Mouse (Mus musculus) embryonic facial prominence, embryonic 13.5 days (tissue): ENCODE measurements at regions not wholly inside any gene's neighbourhood (a gene's known extent, or its start where the extent isn't known, plus 50 kb on each side); places are given as distances from the start of the nearest gene placed in this dataset.

Source experiments
- ATAC-seq: fragments of 200-750 bp; cut with Nextera tagmentation; 2 replicates; pipeline ENCODE4 v1.8.0; 2017; ENCODE audit warnings: low read depth; ENCODE audit not compliant: insufficient number of reproducible peaks, insufficient read depth, low FRiP score, low TSS enrichment
- H3K27ac ChIP-seq: fragments of 300-500 bp; sonication (generic); 2 replicates; pipeline ENCODE4 v1.5.1; 2015; ENCODE audit warnings: moderate library complexity, mild to moderate bottlenecking, inconsistent platforms
- H3K27me3 ChIP-seq: fragments of 300-500 bp; sonication (generic); 2 replicates; pipeline ENCODE4 v1.6.1; 2015; ENCODE audit warnings: mild to moderate bottlenecking, inconsistent platforms
- H3K36me3 ChIP-seq: fragments of 300-500 bp; sonication (generic); 2 replicates; pipeline ENCODE4 v1.6.1; 2015; ENCODE audit warnings: mild to moderate bottlenecking, inconsistent platforms
- H3K4me1 ChIP-seq: fragments of 300-500 bp; sonication (generic); 2 replicates; pipeline ENCODE4 v1.6.1; 2015; ENCODE audit warnings: inconsistent platforms
- H3K4me2 ChIP-seq: fragments of 300-500 bp; sonication (generic); 2 replicates; pipeline ENCODE4 v1.6.1; 2015; ENCODE audit warnings: moderate library complexity, mild to moderate bottlenecking, inconsistent platforms
- H3K4me3 ChIP-seq: fragments of 300-500 bp; sonication (generic); 2 replicates; pipeline ENCODE4 v1.5.1; 2015; ENCODE audit warnings: mild to moderate bottlenecking, inconsistent platforms
- H3K9ac ChIP-seq: fragments of 300-500 bp; sonication (generic); 2 replicates; pipeline ENCODE4 v1.6.1; 2015; ENCODE audit warnings: mild to moderate bottlenecking, inconsistent platforms
- H3K9me3 ChIP-seq: fragments of 300-500 bp; sonication (generic); 2 replicates; pipeline ENCODE4 v1.6.1; 2016; ENCODE audit warnings: inconsistent platforms
- WGBS: fragments of 180-500 bp; shearing (Covaris S2); methylation state at CpG from one replicate; pipeline ENCODE4 v1.1.7; 2015; ENCODE audit warnings: mixed read lengths; 5-methylcytosine and 5-hydroxymethylcytosine counted together

DNA sequence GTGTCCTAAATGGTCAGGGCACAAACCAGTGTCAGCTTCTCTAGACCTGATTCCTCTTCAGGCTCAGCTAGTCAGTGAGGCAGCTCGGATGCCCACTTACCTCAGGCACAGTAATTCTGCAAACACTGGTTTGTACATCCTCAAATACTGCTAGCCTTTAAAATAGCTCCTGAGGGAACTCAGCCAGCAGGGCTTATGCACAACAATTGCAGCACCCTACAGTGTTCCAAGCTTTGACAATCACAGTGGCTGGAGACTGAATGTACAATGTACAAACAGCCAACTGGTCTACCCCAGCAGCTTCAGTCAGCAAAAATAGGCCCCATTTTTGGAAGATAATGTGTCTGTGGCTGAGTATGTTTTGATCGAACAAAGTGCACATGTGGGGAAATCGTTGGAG lies 129.6 kb downstream of the Rap2a start:
- ATAC-seq: no peak
- Histone ChIP-seq H3K4me3 (no peak overlapping the region), H3K36me3 (no peaks in the 10 kb centered on the region), H3K9ac (no peak overlapping the region), H3K4me1 (no peaks in the 10 kb centered on the region), H3K27me3 (no peaks in the 10 kb centered on the region), H3K27ac (no peak overlapping the region), H3K4me2 (no peak overlapping the region), H3K9me3 (no peaks in the 10 kb centered on the region)
- WGBS: 92% methylated on average over 3 of the region's 3 CpGs

DNA sequence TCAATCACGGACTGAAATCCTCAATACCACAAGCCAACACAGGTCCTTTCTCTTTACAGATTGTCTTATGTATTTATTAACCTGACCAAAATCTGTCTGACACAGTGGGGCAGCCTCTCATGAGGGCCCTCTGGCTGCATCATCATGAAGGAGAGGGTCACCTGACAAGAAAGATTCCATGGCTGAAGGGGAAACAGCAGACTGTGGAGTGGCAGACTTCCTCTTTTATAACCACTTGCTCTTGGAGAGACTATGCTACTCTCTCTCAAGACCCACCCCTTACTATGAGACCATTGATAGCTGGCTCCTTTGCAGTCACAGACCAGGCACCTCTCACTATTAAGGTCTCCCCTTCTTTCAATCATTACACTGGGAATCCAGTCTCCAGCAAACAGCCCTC lies 133.1 kb downstream of the Rap2a start:
- WGBS: 83% methylated on average over 1 of the region's 1 CpGs
- Histone ChIP-seq H3K4me1 (no peaks in the 10 kb centered on the region), H3K36me3 (no peaks in the 10 kb centered on the region), H3K27me3 (no peaks in the 10 kb centered on the region), H3K4me2 (no peak overlapping the region), H3K27ac (no peak overlapping the region), H3K4me3 (no peak overlapping the region), H3K9ac (no peak overlapping the region), H3K9me3 (no peaks in the 10 kb centered on the region)
- ATAC-seq: no peak

DNA sequence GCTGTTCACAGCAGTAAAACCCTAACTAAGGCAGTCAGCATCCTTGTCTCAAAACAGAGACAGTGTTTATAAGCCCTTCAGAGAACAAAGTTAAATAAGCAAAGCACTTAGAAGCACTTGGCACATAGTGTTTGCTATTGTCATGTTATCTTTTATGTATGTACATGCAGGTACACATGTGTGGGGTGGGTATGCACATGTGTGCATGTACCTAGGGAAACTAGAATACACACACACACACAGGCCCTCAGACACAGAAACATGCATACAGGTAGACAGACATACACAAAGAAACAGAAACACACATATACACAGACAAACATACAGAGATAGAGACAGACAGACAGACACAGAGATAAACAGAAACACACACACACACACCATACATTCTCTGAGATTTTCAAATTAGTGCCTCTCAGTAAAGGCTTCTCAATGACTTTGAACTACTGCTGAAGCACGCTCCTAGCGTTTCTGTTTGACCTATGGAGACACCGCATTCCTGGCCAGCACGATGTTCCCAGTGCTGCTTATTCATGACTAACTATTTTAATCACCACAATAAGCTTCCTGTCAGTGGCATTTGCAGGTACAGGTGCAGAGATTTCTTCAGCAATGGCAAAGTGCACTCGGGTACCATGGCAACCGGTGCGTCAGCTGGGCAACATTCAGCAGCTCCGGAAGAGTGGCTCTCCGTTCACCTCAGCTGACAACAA lies 148.1 kb downstream of the Rap2a start:
- Histone ChIP-seq H3K9me3 (no peaks in the 10 kb centered on the region), H3K4me2 (no peak overlapping the region), H3K4me3 (no peak overlapping the region), H3K9ac (no peak overlapping the region), H3K27ac (no peak overlapping the region), H3K36me3 (no peaks in the 10 kb centered on the region), H3K27me3 (no peaks in the 10 kb centered on the region), H3K4me1 (no peaks in the 10 kb centered on the region)
- WGBS: 71% methylated on average over 9 of the region's 9 CpGs
- ATAC-seq: no peak

DNA sequence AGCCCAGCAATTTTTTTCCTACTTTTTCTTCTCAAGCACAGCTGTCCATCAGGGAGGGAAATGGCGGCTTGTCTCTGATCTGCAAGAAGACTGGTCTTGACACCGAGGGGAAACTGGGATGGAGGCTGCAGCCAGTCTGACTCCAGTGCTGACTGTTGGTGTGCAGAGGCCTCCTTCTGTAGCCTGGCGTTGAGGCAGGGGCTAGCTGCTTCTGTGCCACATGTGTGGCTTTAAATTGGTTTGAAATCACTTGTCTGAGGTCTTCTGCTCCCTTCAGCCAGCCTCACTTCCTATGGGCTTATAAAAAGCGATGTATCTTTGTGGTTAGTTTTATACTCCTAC lies 148.7 kb downstream of the Rap2a start:
- Histone ChIP-seq H3K9ac (no peak overlapping the region), H3K27me3 (no peaks in the 10 kb centered on the region), H3K4me1 (no peaks in the 10 kb centered on the region), H3K4me2 (no peak overlapping the region), H3K4me3 (no peak overlapping the region), H3K9me3 (no peaks in the 10 kb centered on the region), H3K36me3 (no peaks in the 10 kb centered on the region), H3K27ac (no peak overlapping the region)
- ATAC-seq: no peak
- WGBS: 77% methylated on average over 4 of the region's 4 CpGs

DNA sequence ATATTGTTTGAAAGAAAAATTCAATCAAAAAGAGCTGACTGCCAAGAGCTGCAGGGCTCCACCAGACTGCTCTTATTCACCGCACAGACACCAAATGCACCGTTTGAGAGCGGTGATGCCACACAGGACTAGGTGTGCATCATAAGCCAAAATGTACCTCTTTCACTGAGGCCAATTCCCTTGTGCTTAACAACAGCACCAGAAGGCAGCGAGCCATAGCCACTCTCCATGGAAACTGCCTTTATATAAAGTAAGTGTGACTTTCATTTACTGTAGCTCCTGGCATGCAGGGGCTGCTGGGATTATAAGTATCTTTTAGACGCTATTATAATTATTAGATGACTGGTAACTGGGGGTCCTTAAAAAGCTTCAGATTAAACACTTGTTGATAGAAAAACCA lies 154.5 kb downstream of the Rap2a start:
- H3K27ac ChIP-seq: no peak overlapping the region
- no peaks in the 10 kb centered on the region for H3K27me3 ChIP-seq
- H3K4me2 ChIP-seq: no peak overlapping the region
- H3K9me3 ChIP-seq: no peaks in the 10 kb centered on the region
- no peaks in the 10 kb centered on the region for H3K4me1 ChIP-seq
- 81% methylated on average over 5 of the region's 5 CpGs for WGBS
- no peak overlapping the region for H3K9ac ChIP-seq
- H3K4me3 ChIP-seq: no peak overlapping the region
- ATAC-seq: no peak
- H3K36me3 ChIP-seq: no peaks in the 10 kb centered on the region

DNA sequence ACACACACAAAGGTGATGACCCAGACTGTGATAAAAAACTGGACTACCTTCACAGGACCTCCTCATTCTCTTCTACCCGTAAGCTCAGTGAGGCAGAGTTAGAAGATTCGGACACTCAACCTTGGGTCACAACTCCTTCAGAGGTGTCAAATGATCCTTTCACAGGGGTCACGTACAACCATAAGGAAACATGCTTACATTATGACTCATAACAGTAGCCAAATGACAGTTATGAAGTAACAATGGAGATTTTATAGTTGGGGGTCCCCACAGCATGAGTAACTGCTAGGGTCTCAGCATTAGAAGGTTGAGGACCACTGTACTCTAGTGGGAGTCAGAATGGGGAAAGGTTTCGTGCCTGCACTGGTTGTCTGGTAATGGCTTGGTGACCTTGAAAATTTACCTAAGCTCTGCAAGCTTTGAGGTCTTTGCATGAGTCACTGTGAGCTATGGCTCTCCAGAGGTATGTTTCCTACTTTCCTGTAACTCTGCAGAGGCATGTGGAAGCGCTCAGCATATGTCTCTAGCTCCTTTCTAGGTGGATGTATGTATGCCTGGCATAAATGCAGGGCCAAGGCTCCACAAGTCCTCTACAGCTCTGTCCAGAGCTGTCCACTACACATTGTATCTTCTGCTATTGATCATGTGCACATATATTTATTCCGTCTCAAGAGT lies 158.6 kb downstream of the Rap2a start:
- Histone ChIP-seq H3K36me3 (no peaks in the 10 kb centered on the region), H3K9ac (no peak overlapping the region), H3K27ac (no peak overlapping the region), H3K4me3 (no peak overlapping the region), H3K9me3 (no peaks in the 10 kb centered on the region), H3K4me2 (no peak overlapping the region), H3K27me3 (no peaks in the 10 kb centered on the region), H3K4me1 (no peaks in the 10 kb centered on the region)
- 87% methylated on average over 6 of the region's 6 CpGs for WGBS
- no peak for ATAC-seq

DNA sequence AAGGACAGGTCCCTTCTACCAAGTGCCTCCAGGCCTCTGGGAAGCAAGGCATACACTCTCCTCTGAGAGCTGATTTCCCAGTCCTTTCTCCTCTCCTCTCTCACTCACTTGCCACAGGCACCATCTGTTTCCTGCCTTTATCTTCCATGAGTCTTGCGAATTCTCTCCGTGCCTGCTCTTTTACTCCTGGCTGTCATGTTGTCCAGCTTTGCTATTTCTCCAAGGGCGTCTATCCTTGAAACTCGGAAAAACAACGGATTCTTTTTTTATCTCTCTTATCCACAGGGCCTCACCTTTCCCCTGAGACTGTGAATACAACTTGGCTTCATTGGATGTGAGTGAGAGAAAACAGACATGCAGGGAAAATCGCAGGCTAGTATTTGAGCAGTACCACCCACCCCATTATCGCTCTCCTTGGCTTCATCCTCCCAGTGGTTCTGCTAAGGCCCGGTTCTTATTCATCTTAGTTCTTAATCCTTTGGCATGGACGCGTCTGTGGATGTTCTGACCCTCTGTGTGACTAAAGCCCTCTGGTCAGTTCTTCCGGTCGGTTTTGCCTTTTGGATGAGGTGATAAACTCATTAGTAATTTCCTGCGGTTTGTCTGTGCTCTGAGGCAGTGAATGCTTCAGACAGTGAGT lies 159.4 kb downstream of the Rap2a start:
- H3K27ac ChIP-seq: no peak overlapping the region
- H3K4me1 ChIP-seq: no peaks in the 10 kb centered on the region
- ATAC-seq: no peak
- H3K36me3 ChIP-seq: no peaks in the 10 kb centered on the region
- H3K4me2 ChIP-seq: no peak overlapping the region
- WGBS: 74% methylated on average over 13 of the region's 13 CpGs
- no peaks in the 10 kb centered on the region for H3K27me3 ChIP-seq
- H3K9me3 ChIP-seq: no peaks in the 10 kb centered on the region
- no peak overlapping the region for H3K4me3 ChIP-seq
- no peak overlapping the region for H3K9ac ChIP-seq

DNA sequence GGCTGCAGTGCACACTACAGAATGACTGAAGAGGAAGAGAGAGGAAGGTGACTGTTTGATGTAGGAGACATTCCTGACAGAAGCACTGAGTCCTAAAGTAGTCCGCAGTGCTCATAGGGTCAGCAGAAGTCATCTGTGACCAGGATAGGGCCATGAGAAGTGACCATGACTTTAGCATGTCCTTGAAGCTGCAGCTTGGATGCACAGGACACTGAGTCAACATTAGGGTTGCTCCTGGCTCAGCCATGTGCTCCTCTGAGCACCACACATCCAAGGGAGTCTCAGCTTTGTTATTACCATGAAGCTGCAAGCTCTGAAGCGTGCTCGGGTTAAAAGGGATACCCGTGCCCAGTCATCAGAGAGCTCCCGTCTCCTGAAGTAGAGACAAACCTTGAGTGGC lies 164.3 kb downstream of the Rap2a start:
- no peak for ATAC-seq
- H3K9ac ChIP-seq: no peak overlapping the region
- H3K9me3 ChIP-seq: no peaks in the 10 kb centered on the region
- H3K4me3 ChIP-seq: no peak overlapping the region
- no peaks in the 10 kb centered on the region for H3K36me3 ChIP-seq
- H3K27me3 ChIP-seq: no peaks in the 10 kb centered on the region
- no peak overlapping the region for H3K27ac ChIP-seq
- WGBS: 76% methylated on average over 5 of the region's 5 CpGs
- no peaks in the 10 kb centered on the region for H3K4me1 ChIP-seq
- H3K4me2 ChIP-seq: no peak overlapping the region

DNA sequence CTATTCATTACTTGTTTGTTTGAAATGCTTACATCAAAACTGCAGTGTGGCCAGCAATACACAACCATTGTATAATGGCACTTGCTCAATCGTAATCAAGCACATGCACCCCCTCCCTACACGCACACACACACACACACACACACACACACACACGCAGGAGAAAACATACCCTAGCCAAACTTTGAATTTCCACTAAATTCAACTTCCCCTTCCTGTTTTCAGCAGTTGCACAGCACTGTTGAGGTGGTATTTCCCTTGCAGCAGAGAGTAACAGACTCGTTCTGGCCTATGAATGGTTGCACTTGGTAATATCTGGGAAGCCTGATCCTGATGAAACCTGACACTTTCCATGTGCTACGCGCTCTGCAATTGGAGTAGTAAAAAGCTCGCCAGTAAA lies 173.8 kb downstream of the Rap2a start:
- ATAC-seq: no peak
- 75% methylated on average over 7 of the region's 7 CpGs for WGBS
- H3K27me3 ChIP-seq: no peaks in the 10 kb centered on the region

DNA sequence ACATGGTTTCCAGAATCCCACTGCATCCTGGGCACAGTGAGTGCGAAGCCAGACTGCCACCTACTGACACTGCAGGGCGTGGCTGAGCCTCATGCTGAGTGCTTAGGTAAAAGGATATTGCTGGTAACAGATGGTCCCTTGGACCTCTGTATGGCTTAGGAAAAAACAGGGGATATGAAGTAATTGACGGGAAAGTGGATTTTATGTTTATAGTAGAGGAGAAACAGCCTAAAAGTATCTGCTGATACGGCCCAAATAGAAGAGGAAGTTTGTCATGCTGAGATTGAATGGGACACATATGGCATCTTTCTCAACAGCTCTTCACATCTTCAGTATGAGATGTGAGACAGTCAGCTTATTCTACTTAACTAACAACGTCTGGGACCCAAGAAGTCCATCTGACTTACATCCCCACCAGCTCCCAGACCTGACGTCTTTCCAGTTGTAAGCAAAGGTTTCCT lies 182.1 kb downstream of the Rap2a start:
- no peaks in the 10 kb centered on the region for H3K36me3 ChIP-seq
- H3K27me3 ChIP-seq: no peaks in the 10 kb centered on the region
- no peak overlapping the region for H3K4me3 ChIP-seq
- no peak for ATAC-seq
- H3K4me1 ChIP-seq: no peaks in the 10 kb centered on the region
- no peaks in the 10 kb centered on the region for H3K9me3 ChIP-seq
- H3K4me2 ChIP-seq: no peak overlapping the region
- H3K27ac ChIP-seq: no peak overlapping the region
- H3K9ac ChIP-seq: no peak overlapping the region
- WGBS: 63% methylated on average over 6 of the region's 6 CpGs

More for the DNA sequence above, 173.8 kb downstream of the Rap2a start:
- no peak overlapping the region for H3K4me3 ChIP-seq
- H3K4me1 ChIP-seq: no peaks in the 10 kb centered on the region
- no peak overlapping the region for H3K4me2 ChIP-seq
- H3K27ac ChIP-seq: no peak overlapping the region
- no peaks in the 10 kb centered on the region for H3K9me3 ChIP-seq
- no peak overlapping the region for H3K9ac ChIP-seq
- H3K36me3 ChIP-seq: no peaks in the 10 kb centered on the region

DNA sequence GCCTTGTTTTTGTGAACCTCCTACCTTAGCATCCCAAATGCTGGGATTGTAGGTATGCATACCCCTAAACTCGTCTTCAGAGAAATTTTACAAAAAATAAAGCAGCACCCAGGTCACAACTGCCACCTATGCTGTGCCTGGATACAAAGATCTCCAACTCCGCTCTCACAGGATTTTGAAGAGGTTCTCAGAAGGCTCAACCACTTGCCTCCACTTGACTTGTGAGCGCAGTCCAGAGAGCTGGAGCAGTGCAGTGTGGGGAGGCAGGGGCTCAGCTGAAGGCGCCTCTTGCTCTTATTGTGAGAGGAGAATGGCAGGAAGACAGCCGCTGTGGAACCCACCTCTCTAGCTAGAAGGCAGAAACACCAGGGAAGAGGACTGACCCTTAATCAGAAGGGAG lies 182.9 kb downstream of the Rap2a start:
- Histone ChIP-seq H3K36me3 (no peaks in the 10 kb centered on the region), H3K4me1 (no peaks in the 10 kb centered on the region), H3K27me3 (no peaks in the 10 kb centered on the region), H3K27ac (no peak overlapping the region), H3K9ac (no peak overlapping the region), H3K4me2 (no peak overlapping the region), H3K4me3 (no peak overlapping the region), H3K9me3 (no peaks in the 10 kb centered on the region)
- 77% methylated on average over 5 of the region's 5 CpGs for WGBS
- no peak for ATAC-seq

DNA sequence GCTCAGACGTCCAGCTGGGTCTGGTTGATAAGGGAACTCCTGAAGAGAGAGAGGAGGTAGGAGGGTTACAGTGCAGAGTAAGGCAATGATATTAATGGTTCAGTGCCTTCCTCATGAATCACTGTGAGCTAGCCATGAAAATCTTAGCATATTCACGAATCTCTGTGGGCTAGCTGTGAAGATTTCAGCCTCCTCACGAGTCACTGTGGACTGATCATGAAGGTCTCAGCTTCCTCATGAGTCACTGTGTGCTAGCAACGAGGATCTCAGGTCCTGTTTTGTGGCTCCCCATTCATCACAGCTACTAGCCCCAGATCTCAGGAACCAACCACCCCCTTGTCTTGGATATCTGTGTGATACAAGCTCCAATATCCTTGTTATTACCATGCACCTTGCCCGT lies 191.4 kb downstream of the Rap2a start:
- Histone ChIP-seq H3K9me3 (no peaks in the 10 kb centered on the region), H3K36me3 (no peaks in the 10 kb centered on the region), H3K4me3 (no peak overlapping the region), H3K4me2 (no peak overlapping the region), H3K9ac (no peak overlapping the region), H3K27me3 (no peaks in the 10 kb centered on the region), H3K4me1 (no peaks in the 10 kb centered on the region), H3K27ac (no peak overlapping the region)
- ATAC-seq: no peak
- 78% methylated on average over 5 of the region's 5 CpGs for whole genome bisulfite sequencing
